Mouse (Mus musculus) erythroid progenitor cell, adult 5-6 weeks (primary cell): ENCODE data around the gene Uhrf1bp1. TPM values are rescaled to one million over a fixed set of nuclear protein-coding genes. Genes with fewer than 3 reads are reported as not detected.
"Not testable (repeated sequence)": the region's sequence is repeated elsewhere in the genome, so short reads cannot be mapped to it uniquely, and the experiment has no call there.

Experiments used
- ATAC-seq: replicated peaks from 2 replicates; pipeline ENCODE4 v1.8.0; 2016; ENCODE audit warnings: moderate number of reproducible peaks, mild to moderate bottlenecking, moderate TSS enrichment, inconsistent platforms; ENCODE audit not compliant: poor library complexity, low FRiP score, severe bottlenecking
- total RNA-seq, 2 experiments: library from RNA; stranded (forward) in 1 of 2; stranded (reverse) in 1 of 2; fragments of 150-400 nt in 1 of 2; fragments of 186-747, 209-891 nt in 1 of 2; gene quantifications; 2 replicates each; pipeline versions ENCODE4 v1.2.3 to v1.2.4; 2015 to 2017; ENCODE audit warnings: low replicate concordance in 2 of 2

Uhrf1bp1 gene
- total RNA-seq, 2 experiments from 2014 or later = 2.9 to 4.2 TPM

GRCm38 (mm10) chr17:27837850-27838249 lies 18.4 kb upstream of the Uhrf1bp1 start, which contains the start of gene Snrpc:
TSS of gene Snrpc (plus strand) at chr17:27838150.
- ATAC-seq = not testable (repeated sequence)

- peak; percentile 99 for ATAC-seq
Observed at GRCm38 (mm10) chr17:27839469-27840252, 16.6 kb upstream of the Uhrf1bp1 start.

GRCm38 (mm10) chr17:27848351-27848750 lies 7.9 kb upstream of the Uhrf1bp1 start:
- ATAC-seq = no peak

GRCm38 (mm10) chr17:27851076-27851475 lies 5.2 kb upstream of the Uhrf1bp1 start:
- ATAC-seq = no peak

- peak; percentile 60 for ATAC-seq
Observed at GRCm38 (mm10) chr17:27856798-27857648, 782 bp downstream of the Uhrf1bp1 start.

GRCm38 (mm10) chr17:27857649-27858475 lies 1.6 kb downstream of the Uhrf1bp1 start:
- peak; percentile 40 for ATAC-seq

GRCm38 (mm10) chr17:27859131-27859530 lies 2.9 kb downstream of the Uhrf1bp1 start:
- no peak for ATAC-seq

GRCm38 (mm10) chr17:27865461-27865860 lies 9.2 kb downstream of the Uhrf1bp1 start:
- ATAC-seq = no peak

- ATAC-seq = no peak
Observed at GRCm38 (mm10) chr17:27866737-27867136, 10.5 kb downstream of the Uhrf1bp1 start.

- no peak for ATAC-seq
Observed at GRCm38 (mm10) chr17:27871851-27872250, 15.6 kb downstream of the Uhrf1bp1 start.

GRCm38 (mm10) chr17:27873583-27873982 lies 17.3 kb downstream of the Uhrf1bp1 start:
- ATAC-seq = no peak

GRCm38 (mm10) chr17:27874510-27874909 lies 18.3 kb downstream of the Uhrf1bp1 start:
- peak; percentile 62 for ATAC-seq

GRCm38 (mm10) chr17:27881518-27881917 lies 25.3 kb downstream of the Uhrf1bp1 start:
- 0 out of 2 replicates have a peak, but pooled peaks have one; percentile 35 for ATAC-seq

GRCm38 (mm10) chr17:27883129-27883528 lies 26.9 kb downstream of the Uhrf1bp1 start:
- no peak for ATAC-seq

GRCm38 (mm10) chr17:27883994-27884393 lies 27.8 kb downstream of the Uhrf1bp1 start:
- ATAC-seq = no peak

GRCm38 (mm10) chr17:27886499-27887210 lies 30.4 kb downstream of the Uhrf1bp1 start:
- no peak for ATAC-seq

GRCm38 (mm10) chr17:27907512-27908205 lies 51.4 kb downstream of the Uhrf1bp1 start:
- ATAC-seq = peak; percentile 86

GRCm38 (mm10) chr17:27908206-27908887 lies 52.1 kb downstream of the Uhrf1bp1 start:
- ATAC-seq = no peak
